Mouse (Mus musculus) Muller cell, postnatal 12 days (primary cell): ENCODE measurements around the gene Vcam1.

Experiments
- DNase-seq: peaks from one replicate; pipeline ENCODE4 v3.0.0-alpha.2; 2015; ENCODE audit errors: inconsistent ontology term

Vcam1 gene

DNA sequence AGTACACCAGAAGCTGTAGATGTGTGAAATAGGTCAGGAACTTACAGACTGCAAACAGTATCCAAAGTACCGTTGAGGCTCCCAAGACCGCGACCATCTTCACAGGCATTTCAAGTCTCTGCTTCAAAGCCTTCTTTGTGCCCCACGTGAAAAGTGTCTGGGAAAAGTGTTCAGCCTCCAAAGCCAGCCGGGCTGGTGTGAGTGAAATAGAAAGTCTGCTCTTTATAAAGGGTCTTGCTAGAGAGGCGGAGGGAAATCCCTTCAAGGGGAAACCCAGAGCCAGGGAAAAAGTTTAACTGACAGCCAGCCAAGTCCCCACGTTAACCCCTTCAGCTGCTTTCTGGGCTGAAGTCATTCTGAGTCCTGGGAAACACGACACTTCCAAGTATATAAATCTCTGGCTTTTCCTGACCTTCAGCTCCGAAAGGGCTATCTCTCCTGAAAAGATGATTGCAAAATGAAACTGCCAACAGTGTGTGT is at the start of gene Vcam1:
Vcam1 (minus strand) TSS at position 430 of the 480 bp plus-strand sequence.
- DNase-seq, result peak; percentile 80

GRCm38 (mm10) chr3:116175106-116175505 is 45.6 kb upstream of the Vcam1 start:
- no peak for DNase-seq

GRCm38 (mm10) chr3:116171461-116171860 is 42.0 kb upstream of the Vcam1 start:
- DNase-seq, result no peak

GRCm38 (mm10) chr3:116168056-116168455 is 38.6 kb upstream of the Vcam1 start:
- no peak for DNase-seq

DNA sequence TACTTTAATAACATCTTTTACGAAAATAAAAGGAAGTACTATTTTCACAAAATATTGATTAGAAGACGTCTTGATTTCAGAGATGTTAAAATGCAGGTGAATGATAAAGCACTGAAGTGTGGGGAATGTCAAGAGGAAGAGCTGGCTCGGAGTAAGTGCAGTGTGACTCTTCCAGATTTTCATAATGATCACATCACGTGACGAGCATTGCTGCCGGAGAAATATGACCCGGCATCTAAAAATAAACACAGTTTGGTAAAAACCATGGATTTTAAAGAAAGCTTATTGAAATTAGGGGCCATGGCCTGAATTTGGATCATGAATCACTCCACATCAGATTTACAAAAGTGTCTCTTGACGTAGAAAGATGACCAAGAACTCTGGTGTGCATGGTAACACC is 36.8 kb upstream of the Vcam1 start:
- DNase-seq, result no peak

DNA sequence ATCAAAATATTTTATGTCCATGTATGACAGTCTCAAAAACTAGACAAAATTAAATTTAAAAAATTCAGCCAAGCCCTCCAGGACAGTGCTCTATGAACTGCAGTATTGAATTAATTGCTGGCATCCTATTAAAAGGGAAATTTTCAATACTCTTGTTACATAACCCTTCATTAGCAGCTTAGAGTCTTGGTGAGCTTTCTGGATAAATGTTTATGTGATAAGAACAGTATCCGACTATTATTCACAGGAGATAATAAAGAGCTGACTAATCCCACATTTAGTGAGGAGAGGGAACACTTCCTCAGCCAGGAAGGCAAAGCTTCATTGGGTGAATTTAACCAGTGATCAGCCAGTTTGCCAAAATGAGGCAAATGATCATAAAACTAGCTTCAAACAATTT is 35.5 kb upstream of the Vcam1 start:
- peak; percentile 53 for DNase-seq

DNA sequence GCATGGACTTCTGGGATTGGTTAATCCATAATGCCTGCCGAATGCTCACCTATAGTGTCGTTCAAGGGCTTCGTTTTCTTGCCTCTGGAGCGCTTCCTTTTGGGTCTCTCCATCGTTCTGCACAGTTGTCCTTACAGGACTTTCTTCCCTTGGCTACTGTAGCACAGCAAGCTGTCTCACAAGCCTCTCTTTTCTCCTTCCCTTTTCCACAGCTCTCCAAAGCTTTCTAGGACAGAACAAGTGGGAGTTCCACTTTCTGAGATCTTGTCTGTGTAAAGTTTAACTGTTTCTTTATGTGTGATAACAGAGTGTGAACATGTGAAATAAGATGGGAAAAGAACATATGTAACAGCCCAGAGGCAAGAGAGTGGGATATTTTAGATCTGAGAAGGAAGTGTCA is 34.0 kb upstream of the Vcam1 start:
- no peak for DNase-seq

GRCm38 (mm10) chr3:116162097-116162666 is 32.7 kb upstream of the Vcam1 start:
- DNase-seq, result no peak

- DNase-seq, result no peak
Measured at GRCm38 (mm10) chr3:116159376-116159775, 29.9 kb upstream of the Vcam1 start.

DNA sequence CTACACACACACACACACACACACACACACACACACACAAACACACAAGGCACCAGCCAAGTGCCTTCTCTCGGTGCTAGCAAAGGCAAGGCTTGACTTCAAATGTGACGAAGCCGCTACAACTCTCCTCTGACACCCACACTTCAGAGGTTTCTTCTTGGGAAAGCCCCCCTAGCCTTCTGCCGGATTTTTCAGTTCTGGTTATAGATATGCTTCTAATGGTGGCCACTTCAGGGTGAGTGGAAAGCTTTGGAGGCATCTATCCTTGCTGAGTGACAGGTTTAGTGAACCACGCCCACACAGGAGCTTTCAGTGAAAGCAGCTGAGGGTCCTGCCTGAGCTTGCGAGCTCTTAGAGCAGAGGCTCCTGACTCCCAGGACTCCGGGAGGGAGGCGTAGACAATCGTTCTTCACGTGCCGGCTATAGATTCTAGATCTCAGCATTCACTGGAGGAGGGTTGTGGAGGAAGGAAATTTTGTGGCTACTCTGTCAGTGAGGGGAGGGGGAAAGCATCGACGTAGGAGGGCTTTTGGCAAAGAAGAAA is 28.0 kb upstream of the Vcam1 start:
- DNase-seq, result no peak

- no peak for DNase-seq
Measured at GRCm38 (mm10) chr3:116150056-116150632, 20.7 kb upstream of the Vcam1 start.

GRCm38 (mm10) chr3:116149096-116149495 is 19.6 kb upstream of the Vcam1 start:
- DNase-seq, result no peak

DNA sequence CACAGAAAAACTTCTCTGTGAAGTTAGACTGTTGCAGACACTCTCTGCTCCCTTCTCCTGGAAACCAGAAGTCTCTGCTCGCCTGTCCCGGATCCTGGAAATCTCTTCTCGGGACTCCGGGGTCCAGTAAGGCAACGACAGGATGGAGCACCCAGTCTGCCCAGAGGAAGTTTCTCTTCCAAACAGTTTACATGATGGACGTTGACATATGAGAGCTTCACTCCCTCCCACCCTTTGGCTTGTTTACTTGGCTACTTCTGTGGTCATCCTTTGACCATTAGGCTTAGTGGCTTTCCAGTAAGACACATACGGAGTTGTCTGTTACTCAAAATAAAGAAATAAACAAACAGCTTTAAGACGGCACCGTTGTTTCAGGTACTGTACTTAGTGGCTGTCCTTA is 19.2 kb upstream of the Vcam1 start:
- no peak for DNase-seq

GRCm38 (mm10) chr3:116141226-116141625 is 11.7 kb upstream of the Vcam1 start:
- no peak for DNase-seq

GRCm38 (mm10) chr3:116139000-116139399 is 9.5 kb upstream of the Vcam1 start:
- no peak for DNase-seq

- no peak for DNase-seq
Measured at GRCm38 (mm10) chr3:116138081-116138480, 8.6 kb upstream of the Vcam1 start.

- DNase-seq, result no peak
Measured at GRCm38 (mm10) chr3:116133363-116133762, 3.9 kb upstream of the Vcam1 start.

DNA sequence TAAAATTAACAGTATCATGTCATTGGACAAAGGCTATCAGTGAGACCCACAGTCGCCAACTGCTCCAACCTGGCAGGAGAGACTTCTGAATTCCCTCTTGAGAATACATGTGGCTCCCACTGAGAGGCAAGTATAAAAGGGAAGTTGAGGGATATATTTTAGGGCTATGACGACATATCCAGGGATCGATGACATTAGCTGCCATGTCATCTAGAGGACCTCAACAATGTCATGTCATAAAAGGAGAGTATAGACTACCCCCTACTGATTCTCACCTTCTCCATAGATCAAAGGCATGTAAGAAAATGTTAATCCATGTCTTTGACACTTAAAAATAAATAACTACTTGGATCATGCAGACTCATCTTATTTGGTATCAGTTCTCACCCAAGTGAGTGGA is 1.2 kb upstream of the Vcam1 start:
- DNase-seq, result no peak

- peak; percentile 82 for DNase-seq
Measured at GRCm38 (mm10) chr3:116129841-116130595, 530 bp upstream of the Vcam1 start.

DNA sequence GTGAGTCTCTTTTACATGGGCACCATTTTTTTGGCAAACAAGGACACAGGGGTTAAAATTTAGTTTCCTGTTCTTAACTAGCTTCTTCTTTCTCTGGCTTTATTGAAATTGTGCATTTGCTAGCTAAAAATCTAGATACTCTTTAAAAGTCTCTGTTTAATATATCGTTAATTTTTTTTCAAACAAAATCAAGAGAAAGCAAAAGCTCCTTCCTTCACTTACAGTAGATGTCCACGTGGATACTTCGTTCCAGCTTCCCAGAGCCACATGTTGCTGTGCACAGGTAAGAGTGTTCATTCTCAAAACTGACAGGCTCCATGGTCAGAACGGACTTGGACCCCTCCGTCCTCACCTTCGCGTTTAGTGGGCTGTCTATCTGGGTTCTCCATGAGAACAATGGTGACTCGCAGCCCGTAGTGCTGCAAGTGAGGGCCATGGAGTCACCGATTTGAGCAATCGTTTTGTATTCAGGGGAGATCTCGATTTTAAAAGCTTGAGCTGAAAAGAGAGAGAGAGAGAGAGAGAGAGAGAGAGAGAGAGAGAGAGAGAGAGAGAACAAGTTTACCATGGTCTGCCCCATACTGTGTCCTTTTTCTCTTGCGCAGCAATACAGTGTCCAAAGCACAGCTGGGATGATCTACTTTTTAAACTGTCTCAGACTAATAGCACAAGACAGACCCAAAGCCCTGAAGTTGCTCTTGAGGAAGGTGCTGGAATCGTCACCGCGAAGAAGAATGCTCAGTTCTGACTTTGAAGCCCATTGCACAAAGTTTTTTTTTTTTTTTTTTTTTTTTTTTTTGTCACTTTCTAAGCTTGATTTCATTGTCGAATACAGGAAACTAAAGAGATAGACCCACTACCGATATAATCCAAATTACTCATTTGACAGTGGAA is 930 bp downstream of the Vcam1 start:
- DNase-seq, result peak; percentile 56

DNA sequence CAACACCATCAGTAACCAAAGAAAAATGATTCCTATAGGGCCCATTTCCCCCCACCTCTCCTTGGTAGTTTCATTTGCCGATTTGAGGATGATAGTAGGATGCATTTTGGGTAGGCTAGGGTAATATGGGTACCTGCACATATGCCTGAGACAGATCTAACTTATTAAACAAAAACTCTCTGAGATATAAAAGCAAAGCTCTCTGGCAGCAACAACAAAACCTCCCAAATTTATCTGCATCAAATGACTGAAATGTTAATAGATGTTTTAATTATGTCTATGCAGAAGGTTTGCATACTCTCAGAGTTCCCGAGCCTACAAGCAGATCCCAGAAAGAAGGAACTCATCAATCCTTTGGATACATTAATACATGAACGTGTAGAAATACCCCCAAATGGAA is 1.7 kb downstream of the Vcam1 start:
- DNase-seq, result peak; percentile 59

GRCm38 (mm10) chr3:116127281-116127680 is 2.2 kb downstream of the Vcam1 start:
- DNase-seq, result peak; percentile 23
